17 mouse cellular contexts compared by ENCODE assay signal in genomic region chr8:94604030-94604429, GRCm38 (mm10). TPM values are rescaled to one million over a fixed set of nuclear protein-coding genes. Genes with fewer than 3 reads are reported as not detected.
DNase-seq lines count a peak whose midpoint lies in the region; ATAC-seq and TF ChIP-seq lines count a peak whose summit lies in the region.
"Had no signal": no experiment of that assay in that cellular context is flagged by ENCODE, and none has a peak within 500 bp of the region (broad histone marks: within the 10 kb centered on the region; RNA-seq: fewer than 3 reads in every experiment).

No protein-coding gene starts in this region.

- peak overlapping the region; percentile 93; the same call in 1 of the 2 replicates for H3K4me2 ChIP-seq in forebrain, embryonic 14.5 days (ENCODE audit: low read length)
- H3K4me2 ChIP-seq in forebrain, postnatal 0 days (ENCODE audit: low read depth): no peak overlapping the region
- H3K4me2 ChIP-seq in liver, embryonic 11.5 days: peak overlapping the region; percentile 92; the same call in 1 of the 2 replicates
- H3K4me2 ChIP-seq in liver, postnatal 0 days (ENCODE audit: low read depth, low read length): no peak overlapping the region
- H3K4me2 ChIP-seq in neural tube, embryonic 12.5 days (replicated peaks): peak overlapping the region; percentile 95; the same call in 1 of the 2 replicates

- H3K9me3 ChIP-seq in forebrain, embryonic 14.5 days (replicated peaks; ENCODE audit: control insufficient read depth, low read length): no peaks in the 10 kb centered on the region
- H3K9me3 ChIP-seq in forebrain, postnatal 0 days (ENCODE audit: low read length): no peaks in the 10 kb centered on the region
- H3K9me3 ChIP-seq in liver, embryonic 11.5 days (ENCODE audit: control insufficient read depth, low read length): no peaks in the 10 kb centered on the region
- H3K9me3 ChIP-seq in liver, postnatal 0 days (ENCODE audit: low read length): no peaks in the 10 kb centered on the region
- no peaks in the 10 kb centered on the region for H3K9me3 ChIP-seq in neural tube, embryonic 12.5 days
- H3K9me3 ChIP-seq: intestine, embryonic 15.5 days had no signal

- 78% methylated on average over 2 of the region's 2 CpGs for WGBS in forebrain, embryonic 14.5 days
- 83% methylated on average over 2 of the region's 2 CpGs for whole genome bisulfite sequencing in forebrain, postnatal 0 days
- 87% methylated on average over 2 of the region's 2 CpGs for WGBS in liver, embryonic 11.5 days
- WGBS in liver, postnatal 0 days (ENCODE audit: insufficient replicate concordance): 77% methylated on average over 2 of the region's 2 CpGs
- 90% methylated on average over 2 of the region's 2 CpGs for WGBS in neural tube, embryonic 12.5 days

- peaks cover 24% of the 10 kb centered on the region for H3K4me1 ChIP-seq in forebrain, embryonic 14.5 days (ENCODE audit: control insufficient read depth, insufficient read depth, low read length)
- peaks cover 11% of the 10 kb centered on the region for H3K4me1 ChIP-seq in forebrain, postnatal 0 days (ENCODE audit: insufficient read depth)
- peaks cover 12% of the 10 kb centered on the region for H3K4me1 ChIP-seq in liver, embryonic 11.5 days (replicated peaks; ENCODE audit: control insufficient read depth, insufficient read depth, low read length)
- H3K4me1 ChIP-seq in liver, postnatal 0 days (ENCODE audit: insufficient read depth): peaks cover 12% of the 10 kb centered on the region; the same call in 1 of the 2 replicates
- peaks cover 23% of the 10 kb centered on the region for H3K4me1 ChIP-seq in neural tube, embryonic 12.5 days

- no peak for TF ChIP-seq CTCF in forebrain, postnatal 0 days (IDR thresholded peaks at IDR 0.05; ENCODE audit: low read depth)
- no peak for TF ChIP-seq CTCF in liver, postnatal 0 days (IDR thresholded peaks at IDR 0.05; ENCODE audit: low read depth)

- ATAC-seq in forebrain, embryonic 14.5 days: no peak
- ATAC-seq in forebrain, postnatal 0 days: no peak
- ATAC-seq in liver, embryonic 11.5 days (replicated peaks; ENCODE audit: low FRiP score): no peak
- ATAC-seq in liver, postnatal 0 days: no peak
- ATAC-seq in neural tube, embryonic 12.5 days (ENCODE audit: low FRiP score, low read depth): no peak
- ATAC-seq: intestine, embryonic 15.5 days; lung, postnatal 0 days had no signal

- no peak overlapping the region for H3K4me3 ChIP-seq in forebrain, embryonic 14.5 days (ENCODE audit: low read depth, low read length)
- H3K4me3 ChIP-seq in forebrain, postnatal 0 days (ENCODE audit: low read depth, low read length): no peak overlapping the region
- no peak overlapping the region for H3K4me3 ChIP-seq in liver, embryonic 11.5 days (ENCODE audit: low read depth, low read length)
- no peak overlapping the region for H3K4me3 ChIP-seq in liver, postnatal 0 days (ENCODE audit: low read depth, low read length)
- H3K4me3 ChIP-seq in neural tube, embryonic 12.5 days: no peak overlapping the region

- TF ChIP-seq EP300 in liver, postnatal 0 days (IDR thresholded peaks at IDR 0.05; ENCODE audit: low read depth): no peak

- H3K27ac ChIP-seq in forebrain, embryonic 14.5 days (ENCODE audit: low read depth, low read length): no peak overlapping the region
- H3K27ac ChIP-seq in forebrain, postnatal 0 days (ENCODE audit: low read depth, low read length): no peak overlapping the region
- no peak overlapping the region for H3K27ac ChIP-seq in liver, embryonic 11.5 days (ENCODE audit: low read depth, low read length)
- H3K27ac ChIP-seq in liver, postnatal 0 days (ENCODE audit: low read depth): no peak overlapping the region
- no peak overlapping the region for H3K27ac ChIP-seq in neural tube, embryonic 12.5 days
- H3K27ac ChIP-seq: heart, adult 2 months; intestine, embryonic 15.5 days; stomach, postnatal 0 days had no signal

- no peaks in the 10 kb centered on the region for H3K36me3 ChIP-seq in forebrain, embryonic 14.5 days (ENCODE audit: control insufficient read depth, insufficient read depth, low read length)
- H3K36me3 ChIP-seq in forebrain, postnatal 0 days (ENCODE audit: insufficient read depth): no peaks in the 10 kb centered on the region
- no peaks in the 10 kb centered on the region for H3K36me3 ChIP-seq in liver, embryonic 11.5 days (ENCODE audit: control insufficient read depth, insufficient read depth, low read length)
- H3K36me3 ChIP-seq in liver, postnatal 0 days (replicated peaks; ENCODE audit: insufficient read depth, low read length): no peaks in the 10 kb centered on the region
- no peaks in the 10 kb centered on the region for H3K36me3 ChIP-seq in neural tube, embryonic 12.5 days
- H3K36me3 ChIP-seq: intestine, embryonic 15.5 days had no signal

- no peak for DNase-seq in forebrain, embryonic 14.5 days (ENCODE audit: low spot score)
- DNase-seq in forebrain, postnatal 0 days: no peak
- no peak for DNase-seq in liver, embryonic 11.5 days (ENCODE audit: low spot score)
- DNase-seq in liver, postnatal 0 days: no peak
- DNase-seq in neural tube, embryonic 10.5 days (ENCODE audit: extremely low spot score, low spot score): no peak
- no peak for DNase-seq in cerebellum, adult 11-12 months
- DNase-seq: adrenal gland, adult 2 months; cerebellum, adult 8-10 months; gastrocnemius, postnatal 10 days; heart, adult 2 months; heart, postnatal 36 days; kidney, adult 9 months; kidney, postnatal 25 days had no signal

- H3K27me3 ChIP-seq in forebrain, embryonic 14.5 days (replicated peaks; ENCODE audit: control insufficient read depth, insufficient read depth, low read length): no peaks in the 10 kb centered on the region
- no peaks in the 10 kb centered on the region for H3K27me3 ChIP-seq in forebrain, postnatal 0 days (ENCODE audit: insufficient read depth, low read length)
- no peaks in the 10 kb centered on the region for H3K27me3 ChIP-seq in liver, embryonic 11.5 days (replicated peaks; ENCODE audit: control insufficient read depth, insufficient read depth, low read length)
- no peaks in the 10 kb centered on the region for H3K27me3 ChIP-seq in liver, postnatal 0 days (ENCODE audit: insufficient read depth, low read length)
- H3K27me3 ChIP-seq in neural tube, embryonic 12.5 days (replicated peaks): no peaks in the 10 kb centered on the region
- H3K27me3 ChIP-seq: intestine, embryonic 15.5 days had no signal

- H3K9ac ChIP-seq in forebrain, embryonic 14.5 days (ENCODE audit: low read length): no peak overlapping the region
- no peak overlapping the region for H3K9ac ChIP-seq in forebrain, postnatal 0 days
- H3K9ac ChIP-seq in liver, embryonic 11.5 days (ENCODE audit: low read depth, low read length): no peak overlapping the region
- no peak overlapping the region for H3K9ac ChIP-seq in liver, postnatal 0 days (replicated peaks)
- H3K9ac ChIP-seq in neural tube, embryonic 12.5 days: no peak overlapping the region
- H3K9ac ChIP-seq: intestine, embryonic 15.5 days had no signal

RNA-seq across cellular contexts. Expression of gene Fam192a, which starts 2.2 kb away (rescaled TPM):
- polyA plus RNA-seq in forebrain, embryonic 14.5 days (2014; fragmentation: Nextera tagmentation; extraction: Ambion mirVana): 96.2 and 108 TPM in 2 replicates
- 44.5 and 51.4 TPM in 2 replicates for total RNA-seq in forebrain, postnatal 0 days (2014; rRNA removed)
- 71.5 and 79.9 TPM in 2 replicates for polyA plus RNA-seq in forebrain, postnatal 0 days (2015; fragmentation: Nextera tagmentation; extraction: Ambion mirVana)
- polyA plus RNA-seq in liver, embryonic 11.5 days (2014; fragmentation: Nextera tagmentation; extraction: Ambion mirVana): 60.0 and 70.0 TPM in 2 replicates
- 23.6 and 24.2 TPM in 2 replicates for polyA plus RNA-seq in liver, postnatal 0 days (2015; fragmentation: Nextera tagmentation; extraction: Ambion mirVana)
- 95.2 and 105 TPM in 2 replicates for polyA plus RNA-seq in neural tube, embryonic 12.5 days (2016; fragmentation: Nextera tagmentation; extraction: Ambion mirVana)

RNA-seq across cellular contexts. Expression of gene Rspry1, which starts 2.3 kb away (rescaled TPM):
- polyA plus RNA-seq in forebrain, embryonic 14.5 days (2014; fragmentation: Nextera tagmentation; extraction: Ambion mirVana): 46.4 and 47.6 TPM in 2 replicates
- total RNA-seq in forebrain, postnatal 0 days (2014; rRNA removed): 53.5 and 55.8 TPM in 2 replicates
- polyA plus RNA-seq in forebrain, postnatal 0 days (2015; fragmentation: Nextera tagmentation; extraction: Ambion mirVana): 26.2 and 32.0 TPM in 2 replicates
- polyA plus RNA-seq in liver, embryonic 11.5 days (2014; fragmentation: Nextera tagmentation; extraction: Ambion mirVana): 38.0 and 39.7 TPM in 2 replicates
- 10.2 and 11.1 TPM in 2 replicates for polyA plus RNA-seq in liver, postnatal 0 days (2015; fragmentation: Nextera tagmentation; extraction: Ambion mirVana)
- polyA plus RNA-seq in neural tube, embryonic 12.5 days (2016; fragmentation: Nextera tagmentation; extraction: Ambion mirVana): 52.0 and 57.4 TPM in 2 replicates

Comparison
In these comparisons a context has a peak if more than half of its experiments do, and no peak if none do; other contexts are left out.
1. H3K4me2 ChIP-seq: peak in forebrain, embryonic 14.5 days (single experiment), liver, embryonic 11.5 days (single experiment) and neural tube, embryonic 12.5 days (single experiment); none in forebrain, postnatal 0 days (single experiment) and liver, postnatal 0 days (single experiment).